Mouse (Mus musculus): ENCODE results near the gene Peak1. TPM values are rescaled to one million over a fixed set of nuclear protein-coding genes. Genes with fewer than 3 reads are reported as not detected.

The Peak1 gene
- total and polyA plus RNA-seq, 2 experiments from 2014 or later, result 5.3 to 9.1 TPM

DNA sequence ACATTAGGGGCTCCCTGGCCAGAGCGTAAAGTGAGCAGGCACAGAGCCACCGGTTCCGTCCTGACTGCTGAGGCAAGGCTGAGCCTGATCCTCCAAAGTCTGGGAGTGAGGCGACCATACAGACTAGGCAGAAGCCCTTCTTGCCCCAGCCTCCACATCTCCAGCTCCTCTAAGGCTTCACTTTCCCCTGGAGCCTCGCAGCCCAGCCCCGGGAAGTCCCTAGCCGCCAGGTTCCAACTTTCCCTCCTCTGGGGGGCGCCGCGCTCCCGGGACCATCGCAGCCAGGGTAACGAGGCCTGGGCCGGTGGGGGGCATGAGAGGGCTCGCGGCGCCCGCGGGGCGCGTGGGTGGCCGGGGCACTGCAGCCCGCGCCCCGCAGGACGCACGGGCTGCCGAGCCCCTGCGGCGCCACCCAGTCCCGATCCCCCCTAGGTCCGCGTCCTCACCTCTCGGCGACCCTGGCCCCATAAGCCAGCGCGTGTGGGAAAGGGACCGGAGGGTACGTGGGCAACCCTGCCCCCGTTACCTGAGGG is 386 bp downstream of the Peak1 start:
- H3K4me1 ChIP-seq (ENCODE audit: insufficient read depth, low read length), result 0 out of 2 replicates have a peak, but pooled peaks cover 14% of the 10 kb centered on the region
- peak overlapping the region; percentile 81 for H3K4me3 ChIP-seq (ENCODE audit: low read length)
- no peaks in the 10 kb centered on the region for H3K9me3 ChIP-seq (ENCODE audit: low read length)
- peak overlapping the region; percentile 71 for H3K9ac ChIP-seq (replicated peaks; ENCODE audit: low read length)
- TF ChIP-seq CTCF (IDR thresholded peaks at IDR 0.05; ENCODE audit: low read depth), result peak; percentile 57
- ATAC-seq (peak; percentile 67), DNase-seq (ENCODE audit: low spot score) (peak; percentile 76)
- H3K27ac ChIP-seq, result peak overlapping the region; percentile 86
- WGBS, result 0% methylated on average over 29 of the region's 40 CpGs
- no peaks in the 10 kb centered on the region for H3K27me3 ChIP-seq (ENCODE audit: insufficient read depth, low read length)
- peak overlapping the region; percentile 78 for H3K4me2 ChIP-seq (ENCODE audit: low read depth, low read length)
- H3K36me3 ChIP-seq (ENCODE audit: insufficient read depth, low read length), result no peaks in the 10 kb centered on the region

GRCm38 (mm10) chr9:56415935-56416607 is 1.8 kb downstream of the Peak1 start:
- ATAC-seq (no peak), DNase-seq (ENCODE audit: low spot score) (no peak)
- Histone ChIP-seq H3K9ac (replicated peaks; ENCODE audit: low read length) (no peak overlapping the region), H3K36me3 (ENCODE audit: insufficient read depth, low read length) (no peaks in the 10 kb centered on the region), H3K27ac (no peak overlapping the region), H3K9me3 (ENCODE audit: low read length) (no peaks in the 10 kb centered on the region), H3K4me2 (ENCODE audit: low read depth, low read length) (peak overlapping the region; percentile 78), H3K4me3 (ENCODE audit: low read length) (no peak overlapping the region; the same call in 1 of the 2 replicates), H3K27me3 (ENCODE audit: insufficient read depth, low read length) (no peaks in the 10 kb centered on the region), H3K4me1 (ENCODE audit: insufficient read depth, low read length) (0 out of 2 replicates have a peak, but pooled peaks cover 12% of the 10 kb centered on the region)
- 55% methylated on average over 4 of the region's 4 CpGs for WGBS
- TF ChIP-seq CTCF (IDR thresholded peaks at IDR 0.05; ENCODE audit: low read depth), result no peak

DNA sequence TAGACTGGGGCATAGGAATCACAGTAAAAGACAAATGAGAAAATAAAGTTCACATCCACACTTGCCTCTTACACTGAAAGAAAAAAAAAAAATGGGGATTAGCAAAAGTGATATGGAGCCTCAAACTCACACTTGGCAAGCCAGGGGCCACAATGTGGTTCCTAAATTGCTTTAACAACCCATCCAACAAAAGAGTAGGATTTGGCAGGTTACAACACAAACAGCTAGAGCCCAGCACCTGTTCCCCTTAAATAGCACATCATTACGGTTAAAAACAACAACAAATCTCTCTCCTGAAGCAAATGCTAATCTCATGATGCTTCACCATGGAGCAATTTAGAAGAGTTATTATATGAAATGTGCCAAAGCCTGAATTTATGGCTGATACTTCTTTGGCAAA is 2.5 kb downstream of the Peak1 start:
- TF ChIP-seq CTCF (IDR thresholded peaks at IDR 0.05; ENCODE audit: low read depth), result no peak
- Histone ChIP-seq H3K27ac (no peak overlapping the region), H3K4me3 (ENCODE audit: low read length) (no peak overlapping the region), H3K9ac (replicated peaks; ENCODE audit: low read length) (no peak overlapping the region), H3K4me2 (ENCODE audit: low read depth, low read length) (no peak overlapping the region), H3K9me3 (ENCODE audit: low read length) (no peaks in the 10 kb centered on the region), H3K4me1 (ENCODE audit: insufficient read depth, low read length) (0 out of 2 replicates have a peak, but pooled peaks cover 7% of the 10 kb centered on the region), H3K36me3 (ENCODE audit: insufficient read depth, low read length) (no peaks in the 10 kb centered on the region), H3K27me3 (ENCODE audit: insufficient read depth, low read length) (no peaks in the 10 kb centered on the region)
- ATAC-seq (no peak), DNase-seq (ENCODE audit: low spot score) (no peak)
- 53% methylated on average over 1 of the region's 1 CpGs for WGBS

DNA sequence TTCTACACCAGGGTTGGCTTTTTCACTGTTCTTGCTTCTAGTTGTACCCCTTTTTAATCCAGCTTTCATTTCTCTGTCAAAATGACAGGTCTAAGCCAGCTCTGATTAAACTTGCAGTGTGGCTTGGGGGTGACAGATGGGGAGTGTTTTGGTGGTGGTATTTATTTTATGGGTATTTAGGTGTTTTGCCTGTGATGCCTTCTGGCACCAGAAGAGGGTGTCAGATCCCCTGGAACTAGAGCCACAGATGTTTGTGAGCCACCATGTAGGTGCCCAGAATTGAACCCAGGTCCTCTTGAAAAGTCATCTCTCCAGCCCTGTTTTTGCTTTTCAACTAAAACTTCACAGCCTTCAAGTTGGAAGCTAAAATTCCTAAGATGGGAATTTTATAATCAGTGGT is 3.5 kb downstream of the Peak1 start:
- Histone ChIP-seq H3K9ac (replicated peaks; ENCODE audit: low read length) (no peak overlapping the region), H3K27me3 (ENCODE audit: insufficient read depth, low read length) (no peaks in the 10 kb centered on the region), H3K4me3 (ENCODE audit: low read length) (no peak overlapping the region), H3K36me3 (ENCODE audit: insufficient read depth, low read length) (no peaks in the 10 kb centered on the region), H3K4me1 (ENCODE audit: insufficient read depth, low read length) (0 out of 2 replicates have a peak, but pooled peaks cover 3% of the 10 kb centered on the region), H3K4me2 (ENCODE audit: low read depth, low read length) (no peak overlapping the region), H3K27ac (no peak overlapping the region), H3K9me3 (ENCODE audit: low read length) (no peaks in the 10 kb centered on the region)
- peak; percentile 18 for TF ChIP-seq CTCF (IDR thresholded peaks at IDR 0.05; ENCODE audit: low read depth)
- DNase-seq (ENCODE audit: low spot score) (no peak), ATAC-seq (no peak)

- H3K27me3 ChIP-seq (ENCODE audit: insufficient read depth, low read length), result no peaks in the 10 kb centered on the region
- no peak for ATAC-seq
- no peak for DNase-seq (ENCODE audit: low spot score)
- 0 out of 2 replicates have a peak, but pooled peaks cover 3% of the 10 kb centered on the region for H3K4me1 ChIP-seq (ENCODE audit: insufficient read depth, low read length)
- 77% methylated on average over 1 of the region's 1 CpGs for WGBS
- H3K36me3 ChIP-seq (ENCODE audit: insufficient read depth, low read length), result no peaks in the 10 kb centered on the region
- no peak overlapping the region for H3K4me2 ChIP-seq (ENCODE audit: low read depth, low read length)
- no peak overlapping the region for H3K4me3 ChIP-seq (ENCODE audit: low read length)
- TF ChIP-seq CTCF (IDR thresholded peaks at IDR 0.05; ENCODE audit: low read depth), result no peak
- H3K9me3 ChIP-seq (ENCODE audit: low read length), result no peaks in the 10 kb centered on the region
- H3K27ac ChIP-seq, result no peak overlapping the region
- H3K9ac ChIP-seq (replicated peaks; ENCODE audit: low read length), result no peak overlapping the region
These were observed 5.2 kb downstream of the Peak1 start for GRCm38 (mm10) chr9:56412716-56413115.

DNA sequence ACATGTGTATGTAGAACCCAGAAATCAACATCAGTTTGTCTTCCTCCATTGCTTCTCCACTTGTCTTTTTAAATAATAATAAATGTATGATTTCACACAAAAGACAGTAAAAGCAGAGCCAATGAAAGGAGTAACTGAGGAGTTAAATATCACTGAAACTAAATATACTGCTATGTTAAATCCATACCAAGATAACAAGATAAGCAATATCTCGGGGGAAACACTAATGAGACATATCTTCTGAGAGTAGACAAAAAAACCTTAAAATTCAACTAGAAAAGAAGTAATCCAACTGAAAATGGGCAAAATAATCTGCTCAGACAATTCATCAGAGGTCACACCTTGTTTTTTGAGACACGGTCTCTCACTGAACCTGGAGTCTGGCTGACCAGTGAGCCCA is 7.9 kb downstream of the Peak1 start:
- Histone ChIP-seq H3K36me3 (ENCODE audit: insufficient read depth, low read length) (no peaks in the 10 kb centered on the region), H3K4me2 (ENCODE audit: low read depth, low read length) (no peak overlapping the region), H3K4me1 (ENCODE audit: insufficient read depth, low read length) (no peaks in the 10 kb centered on the region), H3K9me3 (ENCODE audit: low read length) (no peaks in the 10 kb centered on the region), H3K27me3 (ENCODE audit: insufficient read depth, low read length) (no peaks in the 10 kb centered on the region), H3K27ac (no peak overlapping the region), H3K9ac (replicated peaks; ENCODE audit: low read length) (no peak overlapping the region), H3K4me3 (ENCODE audit: low read length) (no peak overlapping the region)
- TF ChIP-seq CTCF (IDR thresholded peaks at IDR 0.05; ENCODE audit: low read depth), result no peak
- DNase-seq (ENCODE audit: low spot score) (no peak), ATAC-seq (no peak)
- 97% methylated on average over 2 of the region's 2 CpGs for WGBS

DNA sequence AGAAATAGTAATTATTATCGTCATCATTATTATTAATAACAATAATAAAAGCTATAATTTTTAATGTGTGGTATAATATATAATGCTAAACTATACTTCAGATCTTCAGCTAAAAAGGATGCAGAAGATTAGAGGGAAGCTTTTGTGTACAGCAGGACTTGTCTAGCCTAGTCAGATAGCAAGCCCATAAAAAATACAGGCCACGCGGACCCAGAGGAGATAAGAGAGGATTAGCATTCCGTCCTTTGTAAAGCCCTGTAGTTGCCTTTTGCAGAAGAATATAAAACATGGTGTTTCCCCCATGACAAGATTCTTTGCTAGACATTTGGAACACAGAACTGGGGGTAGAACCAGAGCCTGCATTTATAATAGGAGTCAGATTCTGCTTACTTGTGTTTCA is 13.2 kb downstream of the Peak1 start:
- 71% methylated on average over 4 of the region's 4 CpGs for WGBS
- Histone ChIP-seq H3K27ac (no peak overlapping the region), H3K9me3 (ENCODE audit: low read length) (no peaks in the 10 kb centered on the region), H3K4me3 (ENCODE audit: low read length) (no peak overlapping the region), H3K4me2 (ENCODE audit: low read depth, low read length) (no peak overlapping the region), H3K27me3 (ENCODE audit: insufficient read depth, low read length) (no peaks in the 10 kb centered on the region), H3K4me1 (ENCODE audit: insufficient read depth, low read length) (no peaks in the 10 kb centered on the region), H3K9ac (replicated peaks; ENCODE audit: low read length) (no peak overlapping the region), H3K36me3 (ENCODE audit: insufficient read depth, low read length) (no peaks in the 10 kb centered on the region)
- ATAC-seq (no peak), DNase-seq (ENCODE audit: low spot score) (no peak)
- no peak for TF ChIP-seq CTCF (IDR thresholded peaks at IDR 0.05; ENCODE audit: low read depth)

Data from hindbrain, postnatal 0 days (tissue).